Mouse (Mus musculus): ENCODE results near the gene Gzmg. TPM values are rescaled to one million over a fixed set of nuclear protein-coding genes. Genes with fewer than 3 reads are reported as not detected.

Gene Gzmg
- total RNA-seq, 4 experiments from 2014 or later, result not detected

Other genes starting within 250 kb of the Gzmg start
- gene Cma1, start 214.9 kb downstream of the Gzmg start, total RNA-seq (2022), result 1 to 10 TPM in 2 of 4 experiments, under 1 TPM in 2; 0.57 to 1.2 (median 0.99) TPM
- not detected for gene Cma2, start 208.6 kb downstream of the Gzmg start, total RNA-seq (2022)
- not detected for gene Mcpt1, start 141.6 kb downstream of the Gzmg start, total RNA-seq (2022)
- gene Mcpt9, start 129.1 kb downstream of the Gzmg start, total RNA-seq (2022), result not detected
- gene Mcpt2, start 117.5 kb downstream of the Gzmg start, total RNA-seq (2022), result not detected
- gene Mcpt4, start 97.3 kb downstream of the Gzmg start, total RNA-seq (2022), result 1 to 10 TPM in 2 of 4 experiments, under 1 TPM in 2; 0.65 to 1.8 (median 1.1) TPM
- not detected for gene Mcpt8, start 74.3 kb downstream of the Gzmg start, total RNA-seq (2022)
- gene Ctsg, start 57.0 kb downstream of the Gzmg start, total RNA-seq (2022), result not detected
- gene Gzme, start 39.0 kb downstream of the Gzmg start, total RNA-seq (2022), result not detected
- not detected for gene Gzmd, start 27.0 kb downstream of the Gzmg start, total RNA-seq (2022)
- gene Gzmn, start 15.0 kb upstream of the Gzmg start, total RNA-seq (2022), result not detected
- not detected for gene Gzmf, start 51.8 kb upstream of the Gzmg start, total RNA-seq (2022)
- not detected for gene Gzmc, start 75.1 kb upstream of the Gzmg start, total RNA-seq (2022)
- not detected for gene Gzmb, start 102.7 kb upstream of the Gzmg start, total RNA-seq (2022)
- not detected for gene Atp12a, start 205.5 kb upstream of the Gzmg start, total RNA-seq (2022)
- gene Rnf17, start 243.0 kb upstream of the Gzmg start, total RNA-seq (2022), result under 1 TPM; 0.38 to 0.79 (median 0.48) TPM